Mouse (Mus musculus) heart, embryonic 13.5 days (tissue): ENCODE measurements around the gene Atxn1. TPM values are rescaled to one million over a fixed set of nuclear protein-coding genes. Genes with fewer than 3 reads are reported as not detected.
A peak's percentile ranks its signal among the peaks of the same experiment; 100 is the strongest.

Experiments
- ATAC-seq: fragments of 200-750 bp; cut with Nextera tagmentation; 2 replicates; pipeline ENCODE4 v1.8.0; 2017; ENCODE audit warnings: moderate TSS enrichment; ENCODE audit not compliant: insufficient number of reproducible peaks, low FRiP score, low TSS enrichment; ENCODE audit errors: extremely low read depth
- H3K27ac ChIP-seq: fragments of 300-500 bp; sonication (generic); replicated peaks from 2 replicates; pipeline ENCODE4 v1.5.1; 2015; ENCODE audit warnings: moderate library complexity, mild to moderate bottlenecking, inconsistent platforms
- H3K27me3 ChIP-seq: fragments of 300-500 bp; sonication (generic); replicated peaks from 2 replicates; pipeline ENCODE4 v1.6.1; 2015; ENCODE audit warnings: mild to moderate bottlenecking, inconsistent platforms
- H3K36me3 ChIP-seq: fragments of 300-500 bp; sonication (generic); 2 replicates; pipeline ENCODE4 v1.6.1; 2015; ENCODE audit warnings: mild to moderate bottlenecking, inconsistent platforms
- H3K4me1 ChIP-seq: fragments of 300-500 bp; sonication (generic); 2 replicates; pipeline ENCODE4 v1.6.1; 2015; ENCODE audit warnings: inconsistent platforms
- H3K4me2 ChIP-seq: fragments of 300-500 bp; sonication (generic); 2 replicates; pipeline ENCODE4 v1.6.1; 2015; ENCODE audit warnings: inconsistent platforms, mild to moderate bottlenecking, moderate library complexity
- H3K4me3 ChIP-seq: fragments of 300-500 bp; sonication (generic); 2 replicates; pipeline ENCODE4 v1.5.1; 2015; ENCODE audit warnings: moderate library complexity, mild to moderate bottlenecking, inconsistent platforms
- H3K9ac ChIP-seq: fragments of 300-500 bp; sonication (generic); 2 replicates; pipeline ENCODE4 v1.6.1; 2015; ENCODE audit warnings: inconsistent platforms, mild to moderate bottlenecking, moderate library complexity
- H3K9me3 ChIP-seq: fragments of 300-500 bp; sonication (generic); 2 replicates; pipeline ENCODE4 v1.6.1; 2016; ENCODE audit warnings: inconsistent platforms
- WGBS: fragments of 180-500 bp; shearing (Covaris S2); methylation state at CpG from one replicate; pipeline ENCODE4 v1.1.7; 2015; ENCODE audit warnings: mixed read lengths; 5-methylcytosine and 5-hydroxymethylcytosine counted together
- polyA plus RNA-seq: library from polyadenylated mRNA; unstranded; fragments of >200 nt; fragmentation: Nextera tagmentation; extraction: Ambion mirVana; gene quantifications from 2 replicates; pipeline ENCODE4 v1.2.1, GENCODE M21; 2015

Atxn1 gene
- polyA plus RNA-seq, 1 experiment from 2014 or later, result 5.8 TPM

DNA sequence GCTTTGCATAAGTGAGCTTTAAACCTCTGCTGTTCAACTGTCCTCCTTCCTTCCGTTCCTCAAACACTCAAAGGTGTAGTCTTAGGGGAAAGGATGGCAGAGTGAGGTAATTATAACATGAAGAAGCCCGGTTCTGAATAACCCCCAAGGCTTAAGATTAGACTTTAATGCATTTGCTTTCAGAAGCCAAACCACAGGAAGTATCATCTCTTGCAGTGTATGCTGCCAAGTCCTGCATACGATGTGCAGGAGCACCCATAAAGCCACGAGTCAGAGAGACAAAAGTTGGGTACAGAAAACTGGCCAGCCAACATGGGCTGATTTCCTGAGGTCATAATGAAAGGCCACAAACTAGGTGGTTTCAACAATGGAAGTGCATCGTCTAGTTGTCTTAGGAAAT, 212.3 kb downstream of the Atxn1 start:
- H3K9ac ChIP-seq, result no peak overlapping the region
- peaks cover 8% of the 10 kb centered on the region for H3K36me3 ChIP-seq
- no peak overlapping the region for H3K27ac ChIP-seq
- no peak overlapping the region for H3K4me2 ChIP-seq
- peaks cover 36% of the 10 kb centered on the region for H3K4me1 ChIP-seq
- no peak for ATAC-seq
- WGBS, result 78% methylated on average over 5 of the region's 5 CpGs
- no peaks in the 10 kb centered on the region for H3K9me3 ChIP-seq
- no peak overlapping the region for H3K4me3 ChIP-seq
- H3K27me3 ChIP-seq, result no peaks in the 10 kb centered on the region

DNA sequence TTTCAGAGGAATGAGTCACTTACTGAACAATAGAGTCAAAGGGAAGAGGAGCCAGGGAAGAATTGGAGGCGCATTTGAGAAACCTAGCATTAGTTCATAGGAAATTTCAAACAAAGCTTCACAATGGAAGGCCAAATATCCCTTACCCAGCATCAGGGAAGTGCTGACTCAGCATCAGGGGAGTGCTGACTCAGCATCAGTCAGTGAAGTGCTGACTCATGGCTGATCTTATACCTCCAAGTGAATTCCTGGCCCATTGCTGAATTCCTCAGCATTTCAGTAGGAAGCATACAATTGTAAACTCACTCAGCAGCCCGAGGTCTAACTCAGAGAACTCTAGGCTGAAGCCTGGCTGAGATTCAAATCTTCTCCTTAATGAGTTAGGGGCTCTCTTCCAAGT, 213.6 kb downstream of the Atxn1 start:
- peaks cover 2% of the 10 kb centered on the region; the same call in 1 of the 2 replicates for H3K36me3 ChIP-seq
- H3K4me3 ChIP-seq, result no peak overlapping the region
- H3K9ac ChIP-seq, result no peak overlapping the region
- no peaks in the 10 kb centered on the region for H3K9me3 ChIP-seq
- H3K4me2 ChIP-seq, result no peak overlapping the region
- peaks cover 36% of the 10 kb centered on the region for H3K4me1 ChIP-seq
- 67% methylated on average over 2 of the region's 2 CpGs for WGBS
- no peak overlapping the region for H3K27ac ChIP-seq
- H3K27me3 ChIP-seq, result no peaks in the 10 kb centered on the region
- no peak for ATAC-seq

DNA sequence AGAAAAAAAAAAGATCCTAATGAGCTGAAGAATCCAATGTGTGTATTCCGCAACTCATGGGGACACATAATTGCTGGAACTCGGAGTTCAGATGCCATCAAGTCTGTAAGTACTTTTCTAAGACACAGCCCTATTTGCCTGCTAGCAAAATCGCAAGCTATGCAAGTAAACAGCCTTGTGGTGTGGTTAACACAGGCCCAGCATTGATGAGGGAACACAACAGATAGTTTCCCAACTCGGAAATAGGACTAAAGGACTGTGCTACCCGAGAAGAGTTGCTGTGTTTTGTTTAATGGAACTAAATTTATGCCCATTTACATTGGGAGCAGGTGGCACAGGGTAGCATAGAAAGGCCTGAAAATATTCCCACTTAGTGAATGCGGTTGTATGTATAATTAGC, 214.2 kb downstream of the Atxn1 start:
- ATAC-seq, result no peak
- Histone ChIP-seq H3K9me3 (no peaks in the 10 kb centered on the region), H3K4me2 (no peak overlapping the region), H3K4me3 (no peak overlapping the region), H3K9ac (no peak overlapping the region), H3K36me3 (no peaks in the 10 kb centered on the region), H3K27ac (0 out of 2 replicates have a peak overlapping the region, but pooled peaks have one; percentile 17), H3K4me1 (peaks cover 36% of the 10 kb centered on the region), H3K27me3 (no peaks in the 10 kb centered on the region)
- WGBS, result 79% methylated on average over 6 of the region's 6 CpGs

DNA sequence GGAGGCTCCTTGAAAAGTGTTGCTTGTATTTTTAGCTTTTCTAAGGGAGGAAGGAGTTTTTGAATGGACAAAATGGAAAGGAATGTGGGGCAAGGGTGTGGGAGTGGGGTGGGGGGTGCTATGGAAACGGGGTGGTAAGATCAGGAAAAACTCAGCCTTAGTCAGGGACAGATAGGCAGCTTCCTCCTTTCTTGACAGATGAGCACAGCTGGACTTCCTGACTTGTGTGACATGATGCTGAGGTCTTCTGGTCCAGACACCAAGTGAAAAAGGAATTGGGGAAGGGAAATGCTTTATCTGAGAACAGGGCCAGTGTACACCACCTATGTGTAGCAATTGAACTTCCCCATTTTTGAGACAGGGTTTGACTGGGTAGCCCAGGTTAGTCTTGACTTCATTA, 214.9 kb downstream of the Atxn1 start:
- WGBS, result 20% methylated on average over 1 of the region's 1 CpGs
- Histone ChIP-seq H3K27me3 (no peaks in the 10 kb centered on the region), H3K4me2 (no peak overlapping the region), H3K27ac (peak overlapping the region; percentile 58), H3K4me3 (no peak overlapping the region), H3K4me1 (peaks cover 36% of the 10 kb centered on the region), H3K9ac (no peak overlapping the region), H3K36me3 (no peaks in the 10 kb centered on the region), H3K9me3 (no peaks in the 10 kb centered on the region)
- ATAC-seq, result no peak

DNA sequence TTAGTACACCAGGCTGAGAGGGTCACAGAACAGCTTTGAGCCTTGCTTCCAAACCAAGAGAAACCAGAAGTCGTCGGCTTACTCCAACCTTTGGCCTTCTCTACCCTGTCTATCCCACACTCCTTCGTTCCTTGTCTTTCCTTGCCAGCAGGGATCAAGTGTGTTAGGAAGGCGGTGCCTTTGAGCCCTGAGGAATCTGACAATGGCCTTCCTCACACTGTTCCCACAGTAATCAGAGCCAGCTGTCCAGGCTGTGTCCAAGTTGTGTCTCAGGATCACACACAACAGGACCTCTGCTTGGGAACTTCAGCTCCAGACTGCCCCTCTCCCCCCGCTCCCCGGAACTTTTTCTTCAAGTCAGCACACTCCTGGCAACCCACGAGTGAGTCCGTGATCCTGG, 215.6 kb downstream of the Atxn1 start:
- Histone ChIP-seq H3K27ac (peak overlapping the region; percentile 58), H3K9me3 (no peaks in the 10 kb centered on the region), H3K4me3 (no peak overlapping the region), H3K9ac (no peak overlapping the region), H3K4me1 (peaks cover 38% of the 10 kb centered on the region), H3K36me3 (no peaks in the 10 kb centered on the region), H3K27me3 (no peaks in the 10 kb centered on the region), H3K4me2 (no peak overlapping the region)
- ATAC-seq, result no peak
- 67% methylated on average over 8 of the region's 8 CpGs for WGBS

DNA sequence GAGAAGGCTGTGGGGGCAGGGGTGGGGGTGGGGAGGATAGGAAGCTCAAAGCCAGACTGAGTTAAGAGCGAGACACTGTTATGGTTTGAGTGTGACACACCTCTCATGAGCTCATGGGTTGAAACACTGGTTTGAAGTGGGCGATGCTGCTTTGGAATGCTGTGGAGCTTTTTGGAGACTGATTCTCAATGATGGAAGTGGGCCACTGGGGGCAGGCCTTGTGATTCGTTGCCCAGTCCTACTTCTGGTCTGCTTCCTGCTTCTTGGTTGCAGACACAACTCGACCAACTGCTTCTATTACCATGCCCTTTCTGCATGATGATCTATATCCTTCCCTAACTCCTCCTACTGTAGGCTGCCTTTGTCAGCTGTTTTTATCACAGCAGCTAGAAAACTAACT, 216.1 kb downstream of the Atxn1 start:
- Histone ChIP-seq H3K27me3 (no peaks in the 10 kb centered on the region), H3K27ac (peak overlapping the region; percentile 58; the same call in 1 of the 2 replicates), H3K9ac (no peak overlapping the region), H3K4me1 (peaks cover 42% of the 10 kb centered on the region), H3K36me3 (no peaks in the 10 kb centered on the region), H3K4me3 (no peak overlapping the region), H3K4me2 (no peak overlapping the region), H3K9me3 (no peaks in the 10 kb centered on the region)
- no peak for ATAC-seq
- 45% methylated on average over 4 of the region's 4 CpGs for WGBS

DNA sequence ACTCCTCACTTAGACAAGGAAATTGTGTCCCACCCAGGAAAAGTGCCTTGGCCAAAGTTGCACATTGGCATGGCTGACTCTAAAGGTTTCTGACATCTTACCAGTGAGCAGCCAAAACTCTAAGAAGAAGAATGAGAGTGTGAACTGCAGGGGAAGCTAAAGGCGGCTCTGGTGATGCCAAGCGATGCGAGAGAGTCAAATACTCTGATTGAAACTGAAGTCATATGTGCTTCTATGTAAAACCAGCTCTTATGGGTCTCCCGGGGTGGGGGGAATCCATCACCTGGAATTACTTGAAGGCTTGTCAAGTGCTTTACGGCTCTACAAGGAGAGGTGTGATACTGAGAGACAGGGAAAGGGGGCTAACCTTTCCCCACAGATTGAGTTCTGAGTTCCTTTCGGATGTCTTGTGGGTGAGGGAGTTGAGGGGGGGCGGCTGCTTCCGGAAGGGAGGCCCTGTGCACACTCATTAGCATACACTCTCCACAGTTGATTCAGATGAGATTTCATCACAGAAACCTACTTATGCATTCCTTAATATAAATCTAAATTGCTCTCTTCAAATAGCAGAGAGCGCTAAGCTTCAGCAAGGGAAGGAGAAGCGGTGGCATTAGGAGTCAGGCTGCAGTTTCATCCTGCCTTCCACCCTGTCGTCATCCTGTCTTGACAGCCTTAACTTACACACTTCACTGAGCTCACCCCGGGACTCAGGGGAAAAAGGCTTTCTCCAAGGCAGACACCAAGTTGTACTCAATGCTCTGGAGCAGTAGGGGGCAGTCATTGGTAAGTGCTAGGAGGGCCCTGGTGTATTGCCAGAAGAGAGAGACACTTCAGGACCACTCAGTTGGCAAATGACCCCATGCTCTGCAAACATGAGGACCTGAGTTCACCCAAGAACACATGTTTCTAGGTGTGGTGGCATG, 218.7 kb downstream of the Atxn1 start:
- H3K9me3 ChIP-seq, result no peaks in the 10 kb centered on the region
- no peak overlapping the region for H3K4me2 ChIP-seq
- peaks cover 42% of the 10 kb centered on the region for H3K4me1 ChIP-seq
- H3K4me3 ChIP-seq, result no peak overlapping the region
- WGBS, result 69% methylated on average over 12 of the region's 12 CpGs
- H3K27me3 ChIP-seq, result no peaks in the 10 kb centered on the region
- ATAC-seq, result no peak
- H3K36me3 ChIP-seq, result 0 out of 2 replicates have a peak, but pooled peaks cover 5% of the 10 kb centered on the region
- H3K27ac ChIP-seq, result no peak overlapping the region
- no peak overlapping the region for H3K9ac ChIP-seq

DNA sequence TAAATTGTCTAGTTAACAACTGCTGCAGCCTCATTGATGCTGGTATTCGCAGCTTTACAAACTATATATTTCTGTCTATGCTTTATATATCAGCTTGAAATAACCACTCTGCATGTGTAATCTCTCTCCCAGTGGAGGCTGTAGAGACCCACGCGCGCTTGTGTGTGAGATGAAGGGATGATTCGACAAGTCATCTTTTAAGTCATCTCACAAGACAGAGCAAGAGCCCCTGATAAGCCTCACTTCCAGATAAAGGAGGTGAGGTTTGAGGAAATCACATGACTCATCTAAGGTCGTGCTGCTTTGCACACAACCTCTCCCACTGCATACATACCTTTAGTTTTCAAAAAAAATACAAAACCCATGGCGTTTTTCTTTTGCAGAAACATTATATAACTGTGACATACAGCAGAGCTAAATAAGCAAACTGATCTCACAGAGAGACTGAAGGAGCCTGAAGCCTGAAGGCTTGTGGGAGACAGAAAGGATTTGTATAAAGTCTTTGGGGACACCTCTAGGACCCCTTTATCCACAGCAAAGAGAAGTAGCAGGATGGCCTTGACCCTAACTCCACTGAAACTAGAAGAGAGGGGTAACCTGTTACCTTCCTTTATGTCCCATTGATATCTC, 219.9 kb downstream of the Atxn1 start:
- Histone ChIP-seq H3K27me3 (no peaks in the 10 kb centered on the region), H3K4me1 (peaks cover 30% of the 10 kb centered on the region), H3K36me3 (peaks cover 5% of the 10 kb centered on the region; the same call in 1 of the 2 replicates), H3K9ac (no peak overlapping the region), H3K9me3 (no peaks in the 10 kb centered on the region), H3K4me2 (no peak overlapping the region), H3K4me3 (no peak overlapping the region), H3K27ac (no peak overlapping the region)
- ATAC-seq, result no peak
- WGBS, result 60% methylated on average over 7 of the region's 7 CpGs

DNA sequence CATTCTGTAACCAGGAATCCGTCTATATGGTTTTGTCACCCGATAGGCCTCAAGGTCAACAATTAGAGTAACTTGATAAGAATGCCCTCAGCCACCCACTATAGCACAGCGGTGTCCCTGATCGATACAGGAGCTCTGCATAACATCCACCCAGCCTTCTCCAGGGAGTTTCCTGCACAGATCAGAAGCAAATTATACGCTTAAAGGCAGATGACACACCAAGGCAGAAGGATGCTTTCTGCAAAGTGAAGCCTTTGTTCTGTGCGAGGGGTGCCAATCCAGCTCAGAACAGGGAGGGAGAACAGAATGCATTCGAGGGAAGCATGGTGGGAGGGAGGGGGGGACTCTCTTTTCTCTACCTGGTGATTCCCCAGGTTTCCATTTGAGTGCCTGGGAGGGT, 221.0 kb downstream of the Atxn1 start:
- Histone ChIP-seq H3K27me3 (no peaks in the 10 kb centered on the region), H3K4me2 (no peak overlapping the region), H3K4me1 (peaks cover 19% of the 10 kb centered on the region), H3K9ac (no peak overlapping the region), H3K27ac (no peak overlapping the region), H3K9me3 (no peaks in the 10 kb centered on the region), H3K36me3 (peaks cover 5% of the 10 kb centered on the region; the same call in 1 of the 2 replicates), H3K4me3 (no peak overlapping the region)
- ATAC-seq, result no peak
- 39% methylated on average over 7 of the region's 7 CpGs for WGBS

DNA sequence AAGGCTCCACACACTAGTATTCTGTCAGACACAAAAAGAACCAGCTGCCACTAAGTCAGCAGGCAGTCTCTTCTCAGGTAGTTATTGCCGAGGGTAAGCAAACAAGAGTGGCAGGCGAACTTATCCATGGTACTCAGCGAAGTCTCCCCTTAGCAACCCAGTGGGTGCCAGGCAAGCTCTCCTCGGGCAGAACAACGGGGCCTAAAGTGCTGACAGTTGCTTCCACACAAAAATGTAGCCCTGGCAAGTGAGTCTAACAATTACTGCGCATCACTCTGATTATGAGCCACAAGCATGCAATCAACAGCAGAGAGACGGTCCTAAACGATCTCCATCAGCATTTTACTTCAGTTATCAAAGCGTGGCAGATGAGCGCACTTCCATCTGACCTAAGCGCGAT, 224.4 kb downstream of the Atxn1 start:
- H3K27ac ChIP-seq, result no peak overlapping the region
- H3K9ac ChIP-seq, result no peak overlapping the region
- H3K4me2 ChIP-seq, result no peak overlapping the region
- 79% methylated on average over 12 of the region's 12 CpGs for WGBS
- no peaks in the 10 kb centered on the region for H3K9me3 ChIP-seq
- ATAC-seq, result no peak
- H3K4me1 ChIP-seq, result peaks cover 11% of the 10 kb centered on the region
- H3K27me3 ChIP-seq, result no peaks in the 10 kb centered on the region
- peaks cover 8% of the 10 kb centered on the region; the same call in 1 of the 2 replicates for H3K36me3 ChIP-seq
- no peak overlapping the region for H3K4me3 ChIP-seq

DNA sequence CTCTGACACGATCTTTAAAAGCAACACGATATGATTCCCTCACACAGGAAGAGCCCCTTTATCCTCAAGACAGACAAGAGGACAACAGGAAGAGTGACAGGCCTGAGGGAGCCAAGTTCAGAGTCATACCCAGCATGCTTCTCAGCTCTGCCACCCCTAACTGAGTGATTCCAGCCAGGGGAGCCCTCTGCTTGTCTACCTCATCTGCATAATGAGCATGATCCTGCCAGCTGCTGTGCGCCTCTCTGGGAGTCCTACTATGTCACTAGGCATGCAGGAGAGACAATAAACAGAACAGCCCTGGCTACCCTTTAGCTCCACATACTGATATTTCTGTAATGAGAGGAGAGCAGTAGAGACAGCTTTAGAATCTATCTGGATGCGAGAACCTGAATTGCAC, 228.6 kb downstream of the Atxn1 start:
- H3K4me2 ChIP-seq, result no peak overlapping the region
- peaks cover 9% of the 10 kb centered on the region for H3K36me3 ChIP-seq
- no peaks in the 10 kb centered on the region for H3K9me3 ChIP-seq
- no peak overlapping the region for H3K9ac ChIP-seq
- no peak for ATAC-seq
- no peak overlapping the region for H3K4me3 ChIP-seq
- 75% methylated on average over 4 of the region's 4 CpGs for WGBS
- H3K27me3 ChIP-seq, result no peaks in the 10 kb centered on the region
- H3K4me1 ChIP-seq, result peaks cover 33% of the 10 kb centered on the region
- H3K27ac ChIP-seq, result no peak overlapping the region
